Comparison of ENCODE assay signal across 27 mouse cellular contexts in genomic region chr3:30410778-30411177, GRCm38 (mm10).
DNase-seq lines count a peak whose midpoint lies in the region; ATAC-seq and TF ChIP-seq lines count a peak whose summit lies in the region.
"Had no signal": no experiment of that assay in that cellular context is flagged by ENCODE, and none has a peak within 500 bp of the region (broad histone marks: within the 10 kb centered on the region; RNA-seq: fewer than 3 reads in every experiment).

No protein-coding gene starts in this region.

- no peak overlapping the region for H3K4me2 ChIP-seq in midbrain, embryonic 16.5 days (ENCODE audit: low read length)
- H3K4me2 ChIP-seq in limb, embryonic 12.5 days: no peak overlapping the region
- H3K4me2 ChIP-seq: forebrain, embryonic 13.5 days; heart, embryonic 13.5 days; hindbrain, embryonic 13.5 days; intestine, embryonic 15.5 days had no signal

- no peak for DNase-seq in gastrocnemius, adult 2 months
- DNase-seq in gastrocnemius, postnatal 25 days: no peak
- DNase-seq in midbrain, embryonic 10.5 days (ENCODE audit: low spot score): no peak
- DNase-seq in layer of hippocampus, adult 8-10 months (ENCODE audit: low spot score in 2 of 2): no peak
- no peak for DNase-seq in embryonic facial prominence, embryonic 10.5 days (ENCODE audit: low spot score)
- DNase-seq: adrenal gland, adult 2 months; adrenal gland, postnatal 14 days; cerebellum, adult 11 months; cerebellum, adult 2 months; cerebellum, adult 9-11 months; cerebellum, postnatal 25 days; embryo, embryonic 11 days; forebrain, postnatal 0 days; gastrocnemius, postnatal 36 days; heart, adult 2 months; heart, postnatal 14 days; heart, postnatal 4 days had no signal

- TF ChIP-seq CTCF in gastrocnemius, adult 2 months (IDR thresholded peaks at IDR 0.05): no peak

- no peaks in the 10 kb centered on the region for H3K36me3 ChIP-seq in midbrain, embryonic 10.5 days
- H3K36me3 ChIP-seq in midbrain, embryonic 16.5 days (ENCODE audit: control insufficient read depth, insufficient read depth, low read length): no peaks in the 10 kb centered on the region
- no peaks in the 10 kb centered on the region for H3K36me3 ChIP-seq in limb, embryonic 12.5 days
- no peaks in the 10 kb centered on the region for H3K36me3 ChIP-seq in embryonic facial prominence, embryonic 10.5 days (replicated peaks)
- H3K36me3 ChIP-seq: heart, embryonic 10.5 days; heart, embryonic 13.5 days; hindbrain, embryonic 13.5 days; intestine, embryonic 15.5 days had no signal

- WGBS in midbrain, embryonic 10.5 days: 57% methylated on average over 4 of the region's 4 CpGs
- 31% methylated on average over 4 of the region's 4 CpGs for whole genome bisulfite sequencing in midbrain, embryonic 16.5 days
- 58% methylated on average over 4 of the region's 4 CpGs for WGBS in limb, embryonic 12.5 days
- 63% methylated on average over 4 of the region's 4 CpGs for WGBS in embryonic facial prominence, embryonic 10.5 days

- no peak overlapping the region for H3K9ac ChIP-seq in midbrain, embryonic 16.5 days (ENCODE audit: low read depth, low read length)
- no peak overlapping the region for H3K9ac ChIP-seq in limb, embryonic 12.5 days (replicated peaks)
- H3K9ac ChIP-seq: forebrain, embryonic 13.5 days; forebrain, postnatal 0 days; heart, embryonic 13.5 days; hindbrain, embryonic 13.5 days; intestine, embryonic 15.5 days had no signal

- peaks cover 78% of the 10 kb centered on the region for H3K4me1 ChIP-seq in midbrain, embryonic 10.5 days
- no peaks in the 10 kb centered on the region for H3K4me1 ChIP-seq in midbrain, embryonic 16.5 days (ENCODE audit: control insufficient read depth, insufficient read depth, low read length)
- H3K4me1 ChIP-seq in limb, embryonic 12.5 days (replicated peaks): peaks cover 43% of the 10 kb centered on the region
- H3K4me1 ChIP-seq in embryonic facial prominence, embryonic 10.5 days: peaks cover 51% of the 10 kb centered on the region
- H3K4me1 ChIP-seq: heart, embryonic 10.5 days; heart, embryonic 13.5 days; hindbrain, embryonic 13.5 days; intestine, embryonic 15.5 days had no signal

- ATAC-seq in midbrain, embryonic 16.5 days: no peak
- ATAC-seq in granulocyte monocyte progenitor cell, adult 5-6 weeks (replicated peaks; ENCODE audit: poor library complexity, severe bottlenecking): peak; percentile 58
- no peak for ATAC-seq in limb, embryonic 12.5 days (ENCODE audit: insufficient number of reproducible peaks, insufficient read depth, low FRiP score, low TSS enrichment, low read depth)
- ATAC-seq: CD4-positive, CD25-positive, alpha-beta regulatory T cell, adult 4 months; forebrain, embryonic 13.5 days; forebrain, postnatal 0 days; hindbrain, embryonic 16.5 days; intestine, embryonic 15.5 days had no signal

- peaks cover 19% of the 10 kb centered on the region for H3K27me3 ChIP-seq in midbrain, embryonic 10.5 days (ENCODE audit: low read depth, poor library complexity, severe bottlenecking)
- H3K27me3 ChIP-seq in midbrain, embryonic 16.5 days (ENCODE audit: control insufficient read depth, insufficient read depth, low read depth, low read length): no peaks in the 10 kb centered on the region
- H3K27me3 ChIP-seq in limb, embryonic 12.5 days: no peaks in the 10 kb centered on the region
- H3K27me3 ChIP-seq in embryonic facial prominence, embryonic 10.5 days (replicated peaks; ENCODE audit: low read depth, poor library complexity, severe bottlenecking): peaks cover 5% of the 10 kb centered on the region; the same call in 1 of the 2 replicates
- H3K27me3 ChIP-seq: heart, embryonic 13.5 days; hindbrain, embryonic 13.5 days; intestine, embryonic 15.5 days had no signal

- H3K9me3 ChIP-seq in midbrain, embryonic 10.5 days (replicated peaks): no peaks in the 10 kb centered on the region
- no peaks in the 10 kb centered on the region for H3K9me3 ChIP-seq in midbrain, embryonic 16.5 days (replicated peaks; ENCODE audit: control insufficient read depth, low read length, poor library complexity, severe bottlenecking)
- no peaks in the 10 kb centered on the region for H3K9me3 ChIP-seq in limb, embryonic 12.5 days
- H3K9me3 ChIP-seq in embryonic facial prominence, embryonic 10.5 days: no peaks in the 10 kb centered on the region
- H3K9me3 ChIP-seq: forebrain, embryonic 13.5 days; heart, embryonic 10.5 days; heart, embryonic 13.5 days; hindbrain, embryonic 13.5 days; intestine, embryonic 15.5 days had no signal

- no peak overlapping the region for H3K4me3 ChIP-seq in gastrocnemius, adult 2 months
- H3K4me3 ChIP-seq in midbrain, embryonic 10.5 days: no peak overlapping the region
- no peak overlapping the region for H3K4me3 ChIP-seq in midbrain, embryonic 16.5 days (ENCODE audit: low read depth, low read length)
- no peak overlapping the region for H3K4me3 ChIP-seq in limb, embryonic 12.5 days (replicated peaks)
- H3K4me3 ChIP-seq in embryonic facial prominence, embryonic 10.5 days: no peak overlapping the region
- H3K4me3 ChIP-seq: forebrain, embryonic 13.5 days; heart, adult 2 months; heart, embryonic 10.5 days; heart, embryonic 13.5 days; hindbrain, embryonic 13.5 days; intestine, embryonic 15.5 days had no signal

- peak overlapping the region; percentile 43; the same call in 1 of the 2 replicates for H3K27ac ChIP-seq in gastrocnemius, adult 2 months
- peak overlapping the region; percentile 72 for H3K27ac ChIP-seq in midbrain, embryonic 10.5 days (replicated peaks)
- H3K27ac ChIP-seq in midbrain, embryonic 16.5 days (ENCODE audit: low read length): no peak overlapping the region
- 0 out of 2 replicates have a peak overlapping the region, but pooled peaks have one; percentile 29 for H3K27ac ChIP-seq in limb, embryonic 12.5 days
- H3K27ac ChIP-seq in embryonic facial prominence, embryonic 10.5 days (replicated peaks): no peak overlapping the region
- H3K27ac ChIP-seq: forebrain, embryonic 13.5 days; heart, adult 2 months; heart, embryonic 10.5 days; heart, embryonic 13.5 days; hindbrain, embryonic 13.5 days; intestine, embryonic 15.5 days had no signal

- intact Hi-C loops in gastrocnemius, adult 2 months (cut with DNase I): no loop called here

Comparison
In these comparisons a context has a peak if more than half of its experiments do, and no peak if none do; other contexts are left out.
1. H3K27ac ChIP-seq: peak in gastrocnemius, adult 2 months (single experiment), midbrain, embryonic 10.5 days (single experiment) and limb, embryonic 12.5 days (single experiment); none in midbrain, embryonic 16.5 days (single experiment) and embryonic facial prominence, embryonic 10.5 days (single experiment).